Mouse (Mus musculus) kidney, postnatal 10 days (tissue): ENCODE data around the gene Nhlrc4.

Experiments used
- DNase-seq: peaks from one replicate; pipeline ENCODE4 v3.0.0; 2021; ENCODE audit warnings: mixed read lengths

Gene Nhlrc4

GRCm38 (mm10) chr17:25919786-25920642 lies 24.7 kb downstream of the Nhlrc4 start:
- peak; percentile 100 for DNase-seq

GRCm38 (mm10) chr17:25919144-25919785 lies 25.5 kb downstream of the Nhlrc4 start, which contains the start of gene Rab40c:
Rab40c (minus strand) TSS chr17:25919727.
- DNase-seq, result peak; percentile 69

GRCm38 (mm10) chr17:25918037-25918750 lies 26.6 kb downstream of the Nhlrc4 start:
- DNase-seq, result no peak

DNA sequence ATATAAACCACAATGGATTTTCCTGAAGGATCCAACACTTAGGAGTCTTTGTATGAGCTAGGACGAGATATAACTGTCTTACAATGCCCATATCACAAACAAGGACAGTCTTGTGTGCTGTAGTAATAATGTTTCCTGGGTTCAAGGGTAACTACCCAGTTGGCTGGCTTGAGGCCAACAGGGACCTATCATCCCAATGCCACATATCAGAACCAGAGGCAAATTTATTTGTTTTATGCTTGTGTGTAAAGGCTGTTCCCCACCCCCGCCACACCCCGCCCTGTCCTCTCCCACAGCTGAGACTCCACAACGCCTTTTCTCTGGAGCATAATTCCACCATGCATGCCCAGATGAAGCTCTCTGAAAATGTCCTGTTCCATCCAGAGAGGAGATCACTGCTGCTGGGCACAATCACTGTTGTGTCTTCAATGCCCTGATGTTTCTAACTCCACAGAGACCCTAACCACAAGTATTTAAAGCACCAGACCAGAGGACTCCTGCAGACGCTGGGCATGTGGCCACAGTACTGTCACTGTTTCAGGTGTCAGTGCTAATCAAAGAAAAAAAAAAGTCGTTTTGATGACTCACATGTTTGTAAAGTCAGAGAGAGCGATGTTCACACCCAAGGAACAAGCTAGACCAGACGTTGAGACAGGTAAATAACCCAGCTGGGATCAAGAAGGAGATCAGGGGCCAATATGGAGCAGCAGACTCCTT lies 27.7 kb downstream of the Nhlrc4 start:
- DNase-seq, result no peak

DNA sequence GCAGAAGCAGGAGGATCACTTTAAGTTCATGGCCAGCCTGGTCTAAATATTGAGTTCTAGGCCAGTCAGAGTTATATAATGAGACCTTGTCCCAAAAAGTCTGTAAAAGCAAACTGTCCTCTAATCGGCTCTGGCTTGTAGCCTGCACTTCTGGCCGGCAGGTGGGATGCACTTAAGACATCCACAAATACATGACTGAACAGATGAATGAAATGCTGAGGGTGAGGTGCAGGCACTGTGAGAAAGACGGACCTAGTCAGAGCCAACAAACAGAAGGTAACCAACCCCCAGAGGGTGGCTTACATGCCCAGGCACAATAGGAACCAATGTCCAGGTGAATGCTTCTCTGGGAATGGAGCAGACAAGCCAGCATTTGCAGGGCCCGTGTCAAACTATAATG lies 30.5 kb downstream of the Nhlrc4 start:
- no peak for DNase-seq

DNA sequence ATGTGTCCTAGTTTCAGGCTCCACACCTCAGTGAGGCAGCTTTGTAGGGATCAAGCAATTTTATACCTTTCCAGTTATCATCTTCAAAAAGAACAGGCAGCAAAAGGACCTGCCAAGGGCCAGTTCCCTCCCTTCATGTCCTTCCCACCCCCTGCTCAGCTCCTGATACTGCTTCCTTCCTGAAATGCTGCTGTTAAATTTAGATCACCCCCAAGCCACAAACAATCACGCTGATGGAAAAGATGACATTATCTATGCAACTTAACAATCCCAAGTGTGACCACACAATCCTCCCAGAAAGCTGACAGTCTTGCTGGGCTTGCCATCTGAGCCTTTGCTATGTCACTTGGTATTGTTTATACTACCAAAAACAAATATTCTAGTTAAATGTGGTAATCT lies 30.9 kb downstream of the Nhlrc4 start:
- DNase-seq, result no peak

DNA sequence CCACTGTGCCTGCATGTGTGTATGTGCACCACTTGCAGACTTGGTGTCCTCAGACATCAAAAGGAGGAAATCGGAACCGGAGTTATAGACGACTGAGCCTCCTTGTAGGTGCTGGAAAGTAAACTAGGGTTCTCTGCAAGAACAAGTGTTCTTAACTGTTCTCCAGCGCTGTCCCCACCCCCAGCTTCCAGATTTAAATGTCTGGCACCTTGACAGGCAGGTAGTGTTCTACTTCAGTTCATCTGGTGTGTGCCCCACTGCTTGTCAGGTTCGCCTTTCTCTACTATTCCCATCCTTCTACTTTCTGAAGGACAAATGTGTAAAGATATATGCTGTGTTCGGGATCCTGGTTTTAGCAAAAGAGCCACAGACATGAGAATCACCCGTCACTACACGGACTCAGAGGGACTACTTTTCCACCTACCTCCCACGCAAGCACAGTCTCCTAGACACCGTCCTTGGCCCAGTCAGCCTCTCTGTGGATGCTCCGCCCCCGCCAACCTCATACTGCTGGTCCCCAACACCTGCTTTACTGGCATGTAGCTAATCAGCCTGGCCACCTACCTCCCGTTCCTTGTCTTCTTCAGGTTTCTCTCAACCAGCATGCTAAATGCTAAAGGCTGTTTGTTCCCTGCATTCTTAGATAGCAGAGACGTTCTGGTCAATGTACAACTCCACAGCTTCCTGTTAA lies 31.4 kb downstream of the Nhlrc4 start:
- DNase-seq, result peak; percentile 23

- peak; percentile 18 for DNase-seq
Observed at GRCm38 (mm10) chr17:25911816-25912215, 32.9 kb downstream of the Nhlrc4 start.

GRCm38 (mm10) chr17:25907640-25908039 lies 37.1 kb downstream of the Nhlrc4 start:
- DNase-seq, result no peak

- DNase-seq, result no peak
Observed at GRCm38 (mm10) chr17:25903061-25903460, 41.7 kb downstream of the Nhlrc4 start.

GRCm38 (mm10) chr17:25900193-25900592 lies 44.6 kb downstream of the Nhlrc4 start:
- no peak for DNase-seq

DNA sequence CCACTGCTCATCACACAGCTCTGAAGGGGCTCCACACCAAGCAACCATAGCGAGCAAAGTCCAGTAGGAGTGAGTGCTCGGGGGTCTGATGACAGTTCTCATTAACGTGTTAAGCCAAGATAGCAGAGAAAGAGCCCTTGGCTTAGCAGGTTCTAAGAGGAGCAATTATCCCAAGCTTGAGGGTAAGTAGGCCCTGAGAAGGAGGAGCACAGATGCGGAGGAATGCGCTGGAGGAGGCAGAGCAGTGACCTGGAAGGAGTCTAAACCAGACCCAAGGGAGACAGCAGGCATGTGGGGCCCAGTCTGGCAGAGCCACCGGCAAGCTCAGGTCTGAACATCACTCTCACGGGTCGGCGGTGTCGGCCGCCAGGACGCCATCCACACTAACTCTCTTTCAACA lies 48.9 kb downstream of the Nhlrc4 start:
- DNase-seq, result no peak

DNA sequence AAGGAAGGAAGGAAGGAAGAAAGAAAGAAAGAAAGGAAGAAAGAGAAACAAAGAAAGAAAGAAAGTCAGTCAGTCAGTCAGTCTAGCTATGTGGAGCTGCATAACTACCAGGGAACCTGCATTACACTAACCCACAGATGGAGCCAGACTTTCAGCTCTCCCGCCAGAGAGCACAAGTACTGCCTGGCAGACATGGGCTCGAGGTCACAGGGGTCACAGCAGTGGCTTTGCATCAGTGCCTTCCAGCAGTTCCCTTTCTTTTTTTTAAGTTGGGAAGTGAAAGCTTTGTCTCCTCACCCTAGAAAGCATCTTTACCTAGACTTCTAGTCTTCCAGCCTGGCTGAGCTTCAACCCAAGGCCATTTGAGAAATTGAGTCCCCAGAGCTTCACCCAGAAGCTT lies 49.3 kb downstream of the Nhlrc4 start:
- peak; percentile 73 for DNase-seq

- peak; percentile 82 for DNase-seq
Observed at GRCm38 (mm10) chr17:25893975-25894617, 50.7 kb downstream of the Nhlrc4 start.
